Mouse (Mus musculus) liver, postnatal 0 days (tissue): ENCODE data around the gene Thap8.

ENCODE experiments used
- CTCF ChIP-seq: sonication (generic); IDR thresholded peaks from 2 replicates; pipeline ENCODE4 v1.5.1; 2016; ENCODE audit warnings: antibody characterized with exemption, low read depth
- EP300 ChIP-seq: IDR thresholded peaks from 2 replicates; pipeline ENCODE4 v1.6.1; 2016; ENCODE audit warnings: antibody characterized with exemption, low read depth, mild to moderate bottlenecking

DNA sequence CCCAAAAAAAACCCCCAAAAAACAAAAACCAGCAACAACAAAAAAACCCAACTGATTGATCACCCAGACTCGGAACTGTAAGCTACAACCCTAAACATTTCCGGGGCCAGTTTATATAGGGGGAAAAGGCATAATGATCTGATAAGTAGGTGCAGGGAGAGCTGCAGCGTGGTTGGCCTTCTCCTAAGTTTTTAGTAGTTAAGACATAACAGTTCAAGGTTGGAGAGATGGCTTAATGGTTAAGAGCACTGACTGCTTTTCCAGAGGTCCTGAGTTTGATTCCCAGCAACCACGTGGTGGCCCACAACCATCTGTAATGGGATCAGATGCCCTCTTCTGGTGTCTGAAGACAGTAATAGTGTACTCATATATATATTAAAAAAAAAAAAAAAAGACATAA, 1.6 kb downstream of the Thap8 start:
- TF ChIP-seq CTCF = no peak
- no peak for TF ChIP-seq EP300
